Mouse (Mus musculus): ENCODE results near the gene Gal3st1. TPM values are rescaled to one million over a fixed set of nuclear protein-coding genes. Genes with fewer than 3 reads are reported as not detected.

The Gal3st1 gene
- total and polyA plus RNA-seq, 3 experiments, result not detected

DNA sequence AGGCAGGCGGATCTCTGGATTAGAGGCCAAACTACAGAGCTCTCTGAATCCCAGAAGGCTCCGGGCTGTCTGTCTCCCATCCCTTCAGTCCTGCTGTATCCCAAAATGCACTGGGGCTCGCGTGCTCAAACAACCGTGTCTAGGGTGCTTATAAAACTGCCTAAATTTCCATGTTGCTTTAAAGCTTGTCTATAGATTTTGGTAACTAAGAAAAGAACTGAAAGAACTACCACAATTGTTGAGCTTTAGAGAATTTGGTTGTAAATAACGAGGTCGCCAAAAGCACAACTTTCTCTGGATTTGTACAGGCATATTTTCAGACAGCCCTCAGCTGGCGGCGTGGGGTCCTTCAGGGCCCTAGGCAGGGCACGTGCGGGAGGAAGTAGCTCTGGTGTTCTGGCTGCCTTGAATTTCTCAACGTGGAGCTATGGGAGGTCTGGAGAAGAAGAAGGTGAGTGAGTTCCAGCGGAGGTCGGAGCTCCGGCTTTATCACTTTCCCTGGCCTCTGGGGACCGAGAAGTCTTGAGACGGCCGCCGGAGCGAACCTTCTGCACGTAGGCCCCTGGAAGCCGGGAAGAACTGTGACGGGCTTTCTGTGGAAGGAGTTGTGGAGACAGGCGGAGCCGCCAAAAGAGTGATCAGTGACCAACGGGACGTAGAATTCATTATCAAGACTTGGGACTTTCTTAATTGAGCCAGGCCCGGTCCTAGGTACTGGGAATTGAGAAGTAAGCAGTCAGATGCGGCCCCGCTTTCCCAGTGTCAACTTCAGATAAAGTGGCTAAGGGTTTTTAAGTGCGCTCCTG lies 19.6 kb upstream of the Gal3st1 start, which contains the start of gene Pes1:
TSS of gene Pes1 (plus strand) at position 366 of the 806 bp plus-strand sequence.
- H3K27me3 ChIP-seq (ENCODE audit: insufficient read depth, low read length), result 0 out of 2 replicates have a peak, but pooled peaks cover 4% of the 10 kb centered on the region
- H3K36me3 ChIP-seq (replicated peaks), result peaks cover 31% of the 10 kb centered on the region
- ATAC-seq (ENCODE audit: extremely low read depth, insufficient number of reproducible peaks, low FRiP score, poor library complexity, severe bottlenecking) (peak; percentile 78), DNase-seq (ENCODE audit: low spot score) (peak; percentile 70)
- no peaks in the 10 kb centered on the region for H3K9me3 ChIP-seq (replicated peaks)
- H3K4me3 ChIP-seq (ENCODE audit: low read depth, low read length), result peak within 1 kb of the TSS; percentile 80
- H3K4me1 ChIP-seq (ENCODE audit: insufficient read depth, low read depth, low read length), result peaks cover 34% of the 10 kb centered on the region
- no peak for TF ChIP-seq GATA2 (IDR thresholded peaks at IDR 0.05; ENCODE audit: borderline replicate concordance, low read depth, low read length)
- no peak for TF ChIP-seq POLR2AphosphoS5 (IDR thresholded peaks at IDR 0.05; ENCODE audit: insufficient replicate concordance, low read depth, low read length)
- no peak for TF ChIP-seq TAL1 (conservative IDR thresholded peaks at IDR 0.05; ENCODE audit: low read depth, low read length)
- no peak for TF ChIP-seq GATA1 (IDR thresholded peaks at IDR 0.05; ENCODE audit: borderline replicate concordance, low read length)
- TF ChIP-seq CTCF (IDR thresholded peaks at IDR 0.05; ENCODE audit: low read depth, low read length), result no peak

DNA sequence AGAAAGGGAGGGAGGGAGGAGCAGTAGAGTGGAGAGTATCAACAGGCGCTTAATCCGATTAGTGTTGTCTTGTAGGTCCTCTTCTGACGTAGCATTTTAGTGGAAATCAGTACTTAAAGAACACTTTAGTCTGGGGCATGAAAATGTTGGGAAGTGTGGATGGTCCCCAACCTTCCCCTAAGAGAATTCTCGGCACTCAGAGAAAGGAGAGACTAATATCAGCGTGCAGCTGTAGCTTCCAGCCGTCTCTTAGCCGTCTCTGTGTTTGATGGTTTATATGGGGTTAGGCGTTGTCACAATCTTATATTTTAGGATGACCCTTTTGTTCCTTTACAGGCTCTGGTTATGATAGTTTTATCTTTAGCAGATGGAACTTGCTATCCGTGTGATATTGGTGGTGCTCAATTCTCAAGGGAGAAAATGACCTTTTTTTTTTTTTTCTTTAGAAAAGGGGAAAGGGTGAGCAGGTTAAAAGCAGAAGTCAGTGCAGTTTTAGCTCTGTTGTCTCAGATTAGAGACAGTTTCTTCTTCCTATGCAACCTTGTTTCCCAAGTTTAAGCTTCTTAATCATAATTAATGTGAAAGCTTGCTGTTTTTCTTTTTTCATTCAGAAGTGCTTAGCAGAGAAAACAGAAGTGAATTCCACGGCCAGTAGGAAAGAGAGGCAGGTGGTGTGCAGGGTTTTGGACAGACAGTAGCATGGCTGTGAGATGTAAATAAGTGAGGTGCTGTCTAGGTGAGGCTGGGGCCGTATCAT lies 18.8 kb upstream of the Gal3st1 start:
- H3K4me1 ChIP-seq (ENCODE audit: insufficient read depth, low read depth, low read length), result peaks cover 34% of the 10 kb centered on the region
- H3K4me3 ChIP-seq (ENCODE audit: low read depth, low read length), result peak overlapping the region; percentile 80
- H3K36me3 ChIP-seq (replicated peaks), result peaks cover 39% of the 10 kb centered on the region
- 0 out of 2 replicates have a peak, but pooled peaks cover 4% of the 10 kb centered on the region for H3K27me3 ChIP-seq (ENCODE audit: insufficient read depth, low read length)
- H3K9me3 ChIP-seq (replicated peaks), result no peaks in the 10 kb centered on the region
- TF ChIP-seq GATA1 (IDR thresholded peaks at IDR 0.05; ENCODE audit: borderline replicate concordance, low read length), result no peak
- TF ChIP-seq TAL1 (conservative IDR thresholded peaks at IDR 0.05; ENCODE audit: low read depth, low read length), result no peak
- TF ChIP-seq GATA2 (IDR thresholded peaks at IDR 0.05; ENCODE audit: borderline replicate concordance, low read depth, low read length), result no peak
- TF ChIP-seq POLR2AphosphoS5 (IDR thresholded peaks at IDR 0.05; ENCODE audit: insufficient replicate concordance, low read depth, low read length), result no peak
- DNase-seq (ENCODE audit: low spot score), result peak; percentile 11
- 0 out of 2 replicates have a peak, but pooled peaks have one; percentile 9 for ATAC-seq (ENCODE audit: extremely low read depth, insufficient number of reproducible peaks, low FRiP score, poor library complexity, severe bottlenecking)

DNA sequence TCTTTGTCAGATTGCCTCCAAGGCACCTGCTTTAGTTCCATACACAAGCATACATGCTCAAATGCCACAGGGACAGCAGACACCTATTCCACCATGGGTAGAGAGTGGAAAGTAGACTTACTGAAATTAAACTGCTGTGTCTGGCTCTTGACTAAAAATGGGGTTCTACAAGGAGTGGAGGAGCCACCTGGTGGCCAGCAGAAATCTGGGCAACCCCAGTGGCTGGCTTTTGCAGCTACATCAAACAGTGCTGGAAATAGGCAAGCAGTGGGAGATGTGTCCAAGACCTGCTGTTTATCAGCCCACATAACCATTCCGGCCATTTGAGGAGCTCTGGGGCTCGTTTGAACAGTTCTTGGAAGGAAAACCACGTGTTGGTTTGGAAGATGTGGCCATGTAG lies 13.6 kb upstream of the Gal3st1 start:
- Histone ChIP-seq H3K27me3 (ENCODE audit: insufficient read depth, low read length) (no peaks in the 10 kb centered on the region), H3K4me3 (ENCODE audit: low read depth, low read length) (no peak overlapping the region), H3K36me3 (replicated peaks) (peaks cover 92% of the 10 kb centered on the region), H3K4me1 (ENCODE audit: insufficient read depth, low read depth, low read length) (peaks cover 33% of the 10 kb centered on the region), H3K9me3 (replicated peaks) (no peaks in the 10 kb centered on the region)
- ATAC-seq (ENCODE audit: extremely low read depth, insufficient number of reproducible peaks, low FRiP score, poor library complexity, severe bottlenecking) (no peak), DNase-seq (ENCODE audit: low spot score) (no peak)
- no peak for TF ChIP-seq POLR2AphosphoS5 (IDR thresholded peaks at IDR 0.05; ENCODE audit: insufficient replicate concordance, low read depth, low read length)
- no peak for TF ChIP-seq GATA1 (IDR thresholded peaks at IDR 0.05; ENCODE audit: borderline replicate concordance, low read length)
- TF ChIP-seq CTCF (IDR thresholded peaks at IDR 0.05; ENCODE audit: low read depth, low read length), result no peak
- TF ChIP-seq TAL1 (conservative IDR thresholded peaks at IDR 0.05; ENCODE audit: low read depth, low read length), result no peak
- no peak for TF ChIP-seq GATA2 (IDR thresholded peaks at IDR 0.05; ENCODE audit: borderline replicate concordance, low read depth, low read length)

DNA sequence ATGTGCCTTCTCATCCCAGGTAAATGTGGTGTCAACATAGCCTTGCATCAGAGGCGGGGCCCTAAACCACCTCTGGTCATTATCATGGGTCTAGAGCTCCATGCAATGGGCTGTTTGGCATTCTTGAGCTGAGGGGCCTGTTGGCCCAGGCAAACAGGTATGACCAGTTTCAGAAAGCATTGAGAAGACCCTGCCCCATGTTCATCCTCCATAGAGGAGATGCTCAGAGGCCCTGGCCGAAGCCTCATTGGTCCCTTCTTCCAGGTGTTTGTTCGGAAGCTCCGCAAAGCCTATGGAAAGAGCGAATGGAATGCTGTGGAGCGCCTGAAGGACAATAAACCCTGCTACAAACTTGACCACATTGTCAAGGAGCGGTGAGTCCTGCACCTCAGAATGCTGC lies 13.1 kb upstream of the Gal3st1 start:
- Histone ChIP-seq H3K4me1 (ENCODE audit: insufficient read depth, low read depth, low read length) (peaks cover 30% of the 10 kb centered on the region), H3K36me3 (replicated peaks) (peaks cover 97% of the 10 kb centered on the region), H3K4me3 (ENCODE audit: low read depth, low read length) (no peak overlapping the region), H3K27me3 (ENCODE audit: insufficient read depth, low read length) (no peaks in the 10 kb centered on the region), H3K9me3 (replicated peaks) (no peaks in the 10 kb centered on the region)
- no peak for DNase-seq (ENCODE audit: low spot score)
- no peak for ATAC-seq (ENCODE audit: extremely low read depth, insufficient number of reproducible peaks, low FRiP score, poor library complexity, severe bottlenecking)
- TF ChIP-seq POLR2AphosphoS5 (IDR thresholded peaks at IDR 0.05; ENCODE audit: insufficient replicate concordance, low read depth, low read length) (no peak), GATA2 (IDR thresholded peaks at IDR 0.05; ENCODE audit: borderline replicate concordance, low read depth, low read length) (no peak), TAL1 (conservative IDR thresholded peaks at IDR 0.05; ENCODE audit: low read depth, low read length) (no peak), CTCF (IDR thresholded peaks at IDR 0.05; ENCODE audit: low read depth, low read length) (no peak), GATA1 (IDR thresholded peaks at IDR 0.05; ENCODE audit: borderline replicate concordance, low read length) (no peak)

DNA sequence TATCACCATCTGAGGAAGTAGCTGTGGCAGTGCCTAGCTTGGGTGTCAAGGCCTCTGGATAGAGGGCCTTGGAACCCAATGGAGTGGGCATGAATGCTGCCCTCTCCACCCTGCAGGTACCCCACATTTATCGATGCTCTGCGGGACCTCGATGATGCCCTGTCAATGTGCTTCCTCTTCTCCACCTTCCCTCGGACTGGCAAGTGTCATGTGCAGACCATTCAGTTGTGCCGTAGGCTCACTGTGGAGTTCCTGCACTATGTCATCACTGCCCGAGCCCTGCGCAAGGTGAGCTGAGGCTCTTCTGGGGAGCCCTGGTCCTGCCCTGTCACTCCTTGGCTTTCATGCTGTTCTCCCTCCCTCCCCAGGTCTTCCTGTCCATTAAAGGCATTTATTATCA lies 10.4 kb upstream of the Gal3st1 start:
- TF ChIP-seq POLR2AphosphoS5 (IDR thresholded peaks at IDR 0.05; ENCODE audit: insufficient replicate concordance, low read depth, low read length), result no peak
- TF ChIP-seq GATA2 (IDR thresholded peaks at IDR 0.05; ENCODE audit: borderline replicate concordance, low read depth, low read length), result no peak
- no peak for TF ChIP-seq GATA1 (IDR thresholded peaks at IDR 0.05; ENCODE audit: borderline replicate concordance, low read length)
- TF ChIP-seq CTCF (IDR thresholded peaks at IDR 0.05; ENCODE audit: low read depth, low read length), result no peak
- no peak for TF ChIP-seq TAL1 (conservative IDR thresholded peaks at IDR 0.05; ENCODE audit: low read depth, low read length)
- H3K4me1 ChIP-seq (ENCODE audit: insufficient read depth, low read depth, low read length), result peaks cover 9% of the 10 kb centered on the region
- H3K36me3 ChIP-seq (replicated peaks), result peaks cover 99% of the 10 kb centered on the region

DNA sequence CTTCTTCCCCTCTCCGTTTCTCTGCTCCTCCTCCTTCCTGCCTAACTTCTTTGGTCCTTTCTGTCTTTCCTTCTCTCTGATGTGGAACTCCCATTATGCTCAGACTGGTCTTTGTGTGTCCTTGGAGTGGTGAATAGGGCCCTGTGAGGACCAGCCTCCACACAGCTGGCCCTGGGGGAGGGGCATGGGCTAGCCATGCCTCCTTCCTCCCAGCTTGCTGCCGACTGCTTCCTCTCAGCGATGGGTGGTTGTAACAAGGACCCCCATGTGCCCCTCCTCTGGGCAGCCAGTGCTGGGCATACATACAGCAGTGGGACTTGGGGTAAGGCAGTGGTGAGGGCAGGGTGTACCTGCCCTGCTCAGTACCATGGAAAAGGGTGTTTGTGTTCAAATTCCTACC lies 9.1 kb upstream of the Gal3st1 start:
- H3K27me3 ChIP-seq (ENCODE audit: insufficient read depth, low read length), result no peaks in the 10 kb centered on the region
- no peaks in the 10 kb centered on the region for H3K9me3 ChIP-seq (replicated peaks)
- H3K4me3 ChIP-seq (ENCODE audit: low read depth, low read length), result no peak overlapping the region
- no peak for DNase-seq (ENCODE audit: low spot score)
- peaks cover 6% of the 10 kb centered on the region; the same call in 1 of the 2 replicates for H3K4me1 ChIP-seq (ENCODE audit: insufficient read depth, low read depth, low read length)
- peaks cover 100% of the 10 kb centered on the region for H3K36me3 ChIP-seq (replicated peaks)
- TF ChIP-seq TAL1 (conservative IDR thresholded peaks at IDR 0.05; ENCODE audit: low read depth, low read length) (no peak), GATA1 (IDR thresholded peaks at IDR 0.05; ENCODE audit: borderline replicate concordance, low read length) (no peak)
- no peak; the same call in 1 of the 2 replicates for ATAC-seq (ENCODE audit: extremely low read depth, insufficient number of reproducible peaks, low FRiP score, poor library complexity, severe bottlenecking)

More for the DNA sequence above, 10.4 kb upstream of the Gal3st1 start:
- H3K27me3 ChIP-seq (ENCODE audit: insufficient read depth, low read length), result no peaks in the 10 kb centered on the region
- DNase-seq (ENCODE audit: low spot score), result no peak
- H3K4me3 ChIP-seq (ENCODE audit: low read depth, low read length), result no peak overlapping the region
- H3K9me3 ChIP-seq (replicated peaks), result no peaks in the 10 kb centered on the region
- ATAC-seq (ENCODE audit: extremely low read depth, insufficient number of reproducible peaks, low FRiP score, poor library complexity, severe bottlenecking), result no peak

All from G1E (cell line).